Mouse (Mus musculus): ENCODE measurements at regions not wholly inside any gene's neighbourhood (a gene's known extent, or its start where the extent isn't known, plus 50 kb on each side); places are given as distances from the start of the nearest gene placed in this dataset.

- no peak overlapping the region for H3K9ac ChIP-seq (ENCODE audit: low read length)
- no peak overlapping the region for H3K4me2 ChIP-seq (ENCODE audit: low read depth, low read length)
- H3K4me1 ChIP-seq (ENCODE audit: control insufficient read depth, insufficient read depth, low read length), result peaks cover 11% of the 10 kb centered on the region
- no peak overlapping the region for H3K4me3 ChIP-seq (replicated peaks; ENCODE audit: low read length)
- H3K27ac ChIP-seq (ENCODE audit: low read length), result peak overlapping the region; percentile 41; the same call in 1 of the 2 replicates
- H3K36me3 ChIP-seq (ENCODE audit: control insufficient read depth, insufficient read depth, low read length), result no peaks in the 10 kb centered on the region
- no peaks in the 10 kb centered on the region for H3K9me3 ChIP-seq (replicated peaks; ENCODE audit: control insufficient read depth, low read length)
- ATAC-seq (ENCODE audit: insufficient read depth, low FRiP score), result no peak; the same call in 1 of the 2 replicates
- no peaks in the 10 kb centered on the region for H3K27me3 ChIP-seq (ENCODE audit: control insufficient read depth, insufficient read depth, low read length)
- 32% methylated on average over 12 of the region's 12 CpGs for WGBS
Observed at GRCm38 (mm10) chr12:12738631-12739331, 202.9 kb downstream of the Mycn start.

GRCm38 (mm10) chr12:12725797-12726196 lies 215.9 kb downstream of the Mycn start:
- WGBS, result 38% methylated on average over 9 of the region's 9 CpGs
- Histone ChIP-seq H3K9me3 (replicated peaks; ENCODE audit: control insufficient read depth, low read length) (0 out of 2 replicates have a peak, but pooled peaks cover 5% of the 10 kb centered on the region), H3K4me2 (ENCODE audit: low read depth, low read length) (no peak overlapping the region), H3K27me3 (ENCODE audit: control insufficient read depth, insufficient read depth, low read length) (no peaks in the 10 kb centered on the region), H3K27ac (ENCODE audit: low read length) (no peak overlapping the region), H3K4me1 (ENCODE audit: control insufficient read depth, insufficient read depth, low read length) (no peaks in the 10 kb centered on the region), H3K9ac (ENCODE audit: low read length) (no peak overlapping the region), H3K4me3 (replicated peaks; ENCODE audit: low read length) (no peak overlapping the region), H3K36me3 (ENCODE audit: control insufficient read depth, insufficient read depth, low read length) (no peaks in the 10 kb centered on the region)
- ATAC-seq (ENCODE audit: insufficient read depth, low FRiP score), result no peak

- Histone ChIP-seq H3K4me1 (ENCODE audit: control insufficient read depth, insufficient read depth, low read length) (no peaks in the 10 kb centered on the region), H3K9ac (ENCODE audit: low read length) (no peak overlapping the region), H3K27me3 (ENCODE audit: control insufficient read depth, insufficient read depth, low read length) (no peaks in the 10 kb centered on the region), H3K36me3 (ENCODE audit: control insufficient read depth, insufficient read depth, low read length) (no peaks in the 10 kb centered on the region), H3K4me2 (ENCODE audit: low read depth, low read length) (peak overlapping the region; percentile 11; the same call in 1 of the 2 replicates), H3K9me3 (replicated peaks; ENCODE audit: control insufficient read depth, low read length) (0 out of 2 replicates have a peak, but pooled peaks cover 5% of the 10 kb centered on the region), H3K27ac (ENCODE audit: low read length) (no peak overlapping the region), H3K4me3 (replicated peaks; ENCODE audit: low read length) (no peak overlapping the region)
- no peak for ATAC-seq (ENCODE audit: insufficient read depth, low FRiP score)
- 25% methylated on average over 13 of the region's 13 CpGs for WGBS
Observed at GRCm38 (mm10) chr12:12725075-12725474, 216.6 kb downstream of the Mycn start.

- Histone ChIP-seq H3K36me3 (ENCODE audit: control insufficient read depth, insufficient read depth, low read length) (no peaks in the 10 kb centered on the region), H3K4me1 (ENCODE audit: control insufficient read depth, insufficient read depth, low read length) (no peaks in the 10 kb centered on the region), H3K4me3 (replicated peaks; ENCODE audit: low read length) (no peak overlapping the region), H3K9me3 (replicated peaks; ENCODE audit: control insufficient read depth, low read length) (0 out of 2 replicates have a peak, but pooled peaks cover 5% of the 10 kb centered on the region), H3K27ac (ENCODE audit: low read length) (no peak overlapping the region), H3K4me2 (ENCODE audit: low read depth, low read length) (no peak overlapping the region), H3K27me3 (ENCODE audit: control insufficient read depth, insufficient read depth, low read length) (no peaks in the 10 kb centered on the region), H3K9ac (ENCODE audit: low read length) (no peak overlapping the region)
- WGBS, result 74% methylated on average over 12 of the region's 12 CpGs
- ATAC-seq (ENCODE audit: insufficient read depth, low FRiP score), result no peak
Observed at GRCm38 (mm10) chr12:12723724-12724487, 217.8 kb downstream of the Mycn start.

- H3K27me3 ChIP-seq (ENCODE audit: control insufficient read depth, insufficient read depth, low read length), result no peaks in the 10 kb centered on the region
- no peaks in the 10 kb centered on the region for H3K36me3 ChIP-seq (ENCODE audit: control insufficient read depth, insufficient read depth, low read length)
- no peak overlapping the region for H3K9ac ChIP-seq (ENCODE audit: low read length)
- no peak overlapping the region for H3K4me3 ChIP-seq (replicated peaks; ENCODE audit: low read length)
- WGBS, result 70% methylated on average over 20 of the region's 20 CpGs
- ATAC-seq (ENCODE audit: insufficient read depth, low FRiP score), result no peak
- H3K4me1 ChIP-seq (ENCODE audit: control insufficient read depth, insufficient read depth, low read length), result no peaks in the 10 kb centered on the region
- H3K9me3 ChIP-seq (replicated peaks; ENCODE audit: control insufficient read depth, low read length), result 0 out of 2 replicates have a peak, but pooled peaks cover 5% of the 10 kb centered on the region
- no peak overlapping the region for H3K27ac ChIP-seq (ENCODE audit: low read length)
- H3K4me2 ChIP-seq (ENCODE audit: low read depth, low read length), result no peak overlapping the region
Observed at GRCm38 (mm10) chr12:12722982-12723661, 218.6 kb downstream of the Mycn start.

- Histone ChIP-seq H3K4me2 (ENCODE audit: low read depth, low read length) (no peak overlapping the region), H3K27me3 (ENCODE audit: control insufficient read depth, insufficient read depth, low read length) (no peaks in the 10 kb centered on the region), H3K9ac (ENCODE audit: low read length) (no peak overlapping the region), H3K9me3 (replicated peaks; ENCODE audit: control insufficient read depth, low read length) (no peaks in the 10 kb centered on the region), H3K4me1 (ENCODE audit: control insufficient read depth, insufficient read depth, low read length) (no peaks in the 10 kb centered on the region), H3K4me3 (replicated peaks; ENCODE audit: low read length) (no peak overlapping the region), H3K36me3 (ENCODE audit: control insufficient read depth, insufficient read depth, low read length) (no peaks in the 10 kb centered on the region), H3K27ac (ENCODE audit: low read length) (no peak overlapping the region)
- WGBS, result 83% methylated on average over 9 of the region's 9 CpGs
- ATAC-seq (ENCODE audit: insufficient read depth, low FRiP score), result no peak
Observed at GRCm38 (mm10) chr12:12716691-12717090, 225.0 kb downstream of the Mycn start.

- no peaks in the 10 kb centered on the region for H3K9me3 ChIP-seq (replicated peaks; ENCODE audit: control insufficient read depth, low read length)
- no peaks in the 10 kb centered on the region for H3K27me3 ChIP-seq (ENCODE audit: control insufficient read depth, insufficient read depth, low read length)
- no peak overlapping the region for H3K9ac ChIP-seq (ENCODE audit: low read length)
- no peak overlapping the region for H3K4me3 ChIP-seq (replicated peaks; ENCODE audit: low read length)
- no peak overlapping the region for H3K27ac ChIP-seq (ENCODE audit: low read length)
- H3K36me3 ChIP-seq (ENCODE audit: control insufficient read depth, insufficient read depth, low read length), result no peaks in the 10 kb centered on the region
- WGBS, result 72% methylated on average over 7 of the region's 7 CpGs
- no peak overlapping the region for H3K4me2 ChIP-seq (ENCODE audit: low read depth, low read length)
- no peak for ATAC-seq (ENCODE audit: insufficient read depth, low FRiP score)
- H3K4me1 ChIP-seq (ENCODE audit: control insufficient read depth, insufficient read depth, low read length), result no peaks in the 10 kb centered on the region
Observed at GRCm38 (mm10) chr12:12715956-12716669, 225.6 kb downstream of the Mycn start.

- Histone ChIP-seq H3K9me3 (replicated peaks; ENCODE audit: control insufficient read depth, low read length) (no peaks in the 10 kb centered on the region), H3K4me2 (ENCODE audit: low read depth, low read length) (no peak overlapping the region), H3K27me3 (ENCODE audit: control insufficient read depth, insufficient read depth, low read length) (no peaks in the 10 kb centered on the region), H3K9ac (ENCODE audit: low read length) (no peak overlapping the region), H3K36me3 (ENCODE audit: control insufficient read depth, insufficient read depth, low read length) (no peaks in the 10 kb centered on the region), H3K4me1 (ENCODE audit: control insufficient read depth, insufficient read depth, low read length) (no peaks in the 10 kb centered on the region), H3K4me3 (replicated peaks; ENCODE audit: low read length) (no peak overlapping the region), H3K27ac (ENCODE audit: low read length) (no peak overlapping the region)
- ATAC-seq (ENCODE audit: insufficient read depth, low FRiP score), result no peak; the same call in 1 of the 2 replicates
- 48% methylated on average over 4 of the region's 4 CpGs for WGBS
Observed at GRCm38 (mm10) chr12:12715528-12715927, 226.2 kb downstream of the Mycn start.

Measured in stomach, embryonic 16.5 days (tissue).